Mouse (Mus musculus) bone marrow macrophage, adult 2 months (primary cell): ENCODE measurements around the gene Pifo.

ENCODE experiments used
- CTCF ChIP-seq: IDR thresholded peaks from 2 replicates; pipeline ENCODE4 v1.5.1; 2012; ENCODE audit warnings: low read depth, mild to moderate bottlenecking, low read length, moderate library complexity
- POLR2A ChIP-seq: IDR thresholded peaks from 2 replicates; pipeline ENCODE4 v1.6.1; 2012; ENCODE audit warnings: mild to moderate bottlenecking, low read depth, low read length, borderline replicate concordance

DNA sequence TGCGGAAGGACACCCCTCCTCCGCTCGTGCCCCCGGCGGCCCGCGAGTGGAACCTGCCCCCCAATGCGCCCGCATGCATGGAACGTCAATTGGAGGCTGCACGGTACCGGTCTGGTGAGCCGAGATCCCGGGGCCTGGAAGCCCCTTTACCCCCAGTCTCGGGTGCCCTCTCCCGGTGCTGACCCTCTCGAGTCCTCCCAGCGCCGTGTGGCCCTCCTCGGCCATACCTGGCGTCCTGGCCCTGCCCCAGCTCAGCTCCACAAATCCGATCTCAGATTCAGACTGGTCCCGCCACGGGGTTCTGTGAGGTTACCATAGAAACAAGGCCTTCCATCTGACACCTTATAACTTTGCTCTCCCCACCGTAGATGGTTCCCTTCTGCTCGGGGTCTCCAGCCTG is 54.9 kb downstream of the Pifo start:
- TF ChIP-seq POLR2A: no peak
- no peak for TF ChIP-seq CTCF
